Mouse (Mus musculus): ENCODE measurements around the gene Abcc6.

The Abcc6 gene

GRCm38 (mm10) chr7:46030145-46030488, at the start of gene Abcc6:
TSS of gene Abcc6 (minus strand) at chr7:46030302.
- no peak for DNase-seq (ENCODE audit: low read depth)

- DNase-seq (ENCODE audit: low read depth), result no peak
Measured at GRCm38 (mm10) chr7:46077675-46078074, 47.6 kb upstream of the Abcc6 start.

GRCm38 (mm10) chr7:46076844-46077243, 46.7 kb upstream of the Abcc6 start:
- no peak for DNase-seq (ENCODE audit: low read depth)

GRCm38 (mm10) chr7:46068831-46069230, 38.7 kb upstream of the Abcc6 start:
- DNase-seq (ENCODE audit: low read depth), result no peak

- DNase-seq (ENCODE audit: low read depth), result no peak
Measured at GRCm38 (mm10) chr7:46063296-46063695, 33.2 kb upstream of the Abcc6 start.

GRCm38 (mm10) chr7:46061614-46062013, 31.5 kb upstream of the Abcc6 start:
- no peak for DNase-seq (ENCODE audit: low read depth)

- no peak for DNase-seq (ENCODE audit: low read depth)
Measured at GRCm38 (mm10) chr7:46060688-46061087, 30.6 kb upstream of the Abcc6 start.

GRCm38 (mm10) chr7:46058882-46059281, 28.8 kb upstream of the Abcc6 start:
- peak; percentile 48 for DNase-seq (ENCODE audit: low read depth)

GRCm38 (mm10) chr7:46053566-46053965, 23.5 kb upstream of the Abcc6 start:
- no peak for DNase-seq (ENCODE audit: low read depth)

- DNase-seq (ENCODE audit: low read depth), result peak; percentile 32
Measured at GRCm38 (mm10) chr7:46052161-46052821, 22.2 kb upstream of the Abcc6 start.

GRCm38 (mm10) chr7:46049981-46050380, 19.9 kb upstream of the Abcc6 start:
- no peak for DNase-seq (ENCODE audit: low read depth)

GRCm38 (mm10) chr7:46047873-46048562, 17.9 kb upstream of the Abcc6 start:
- no peak for DNase-seq (ENCODE audit: low read depth)

- DNase-seq (ENCODE audit: low read depth), result peak; percentile 83
Measured at GRCm38 (mm10) chr7:46045882-46046281, 15.8 kb upstream of the Abcc6 start.

GRCm38 (mm10) chr7:46044106-46044505, 14.0 kb upstream of the Abcc6 start:
- DNase-seq (ENCODE audit: low read depth), result no peak

- no peak for DNase-seq (ENCODE audit: low read depth)
Measured at GRCm38 (mm10) chr7:46039873-46040272, 9.8 kb upstream of the Abcc6 start.

- DNase-seq (ENCODE audit: low read depth), result no peak
Measured at GRCm38 (mm10) chr7:46037433-46037832, 7.3 kb upstream of the Abcc6 start.

- DNase-seq (ENCODE audit: low read depth), result peak; percentile 51
Measured at GRCm38 (mm10) chr7:46035468-46035867, 5.4 kb upstream of the Abcc6 start.

- DNase-seq (ENCODE audit: low read depth), result peak; percentile 67
Measured at GRCm38 (mm10) chr7:46034991-46035390, 4.9 kb upstream of the Abcc6 start.

- no peak for DNase-seq (ENCODE audit: low read depth)
Measured at GRCm38 (mm10) chr7:46033870-46034337, 3.8 kb upstream of the Abcc6 start.

- peak; percentile 98 for DNase-seq (ENCODE audit: low read depth)
Measured at GRCm38 (mm10) chr7:46033109-46033869, 3.2 kb upstream of the Abcc6 start, which contains the start of gene Nomo1. TSS of gene Nomo1 (plus strand) at chr7:46033698.

- DNase-seq (ENCODE audit: low read depth), result no peak
Measured at GRCm38 (mm10) chr7:46031075-46031474, 973 bp upstream of the Abcc6 start.

GRCm38 (mm10) chr7:46029299-46030144, 580 bp downstream of the Abcc6 start:
- no peak for DNase-seq (ENCODE audit: low read depth)
